Mouse (Mus musculus) neural tube, embryonic 10.5 days (tissue): ENCODE data around the gene Tmem97.
"Not testable (repeated sequence)": the region's sequence is repeated elsewhere in the genome, so short reads cannot be mapped to it uniquely, and the experiment has no call there.

Experiments used
- DNase-seq: peaks from one replicate; pipeline ENCODE4 v3.0.0-alpha.2; 2017; ENCODE audit warnings: low spot score; ENCODE audit errors: extremely low spot score

Gene Tmem97

DNA sequence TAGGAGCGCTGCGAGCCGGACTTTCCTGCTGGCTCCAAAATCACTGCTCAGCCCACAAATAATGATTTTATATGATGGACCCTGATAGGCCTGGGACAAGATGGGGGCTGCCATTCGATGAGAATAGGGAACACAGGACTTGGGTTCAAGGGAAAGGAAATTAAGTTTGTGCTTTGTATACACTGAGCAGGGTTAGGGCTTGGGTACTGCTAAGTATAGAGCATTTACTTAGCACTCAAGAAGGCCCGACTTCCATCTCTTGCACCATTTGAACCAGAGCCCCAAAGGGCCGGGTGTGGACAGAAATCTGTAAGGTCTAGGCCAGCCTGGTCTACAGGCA lies 452 bp upstream of the Tmem97 start:
- DNase-seq: peak; percentile 30

DNA sequence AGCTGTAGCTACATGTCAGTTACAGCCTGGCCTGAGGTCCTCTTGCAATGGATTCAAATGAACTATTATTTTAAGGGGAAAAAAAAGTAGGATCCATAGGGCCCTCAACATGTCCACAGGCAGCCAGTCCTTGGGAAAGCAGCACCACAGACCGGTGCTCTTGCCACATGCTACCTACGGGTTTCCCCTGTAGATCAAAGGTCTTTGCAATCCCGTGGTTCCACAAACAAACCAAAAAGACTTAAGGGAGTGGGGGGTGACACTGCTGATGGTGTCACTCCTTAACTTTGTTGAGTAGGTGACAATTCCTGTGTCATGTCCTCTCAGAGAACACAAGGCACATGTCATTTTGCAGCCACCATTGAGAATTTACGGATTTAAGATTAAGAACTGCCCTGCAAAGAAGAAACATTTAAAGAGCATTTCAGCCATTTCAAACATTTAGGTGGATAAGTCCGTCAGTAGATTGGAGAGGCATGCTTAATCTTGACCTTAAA lies 1.0 kb downstream of the Tmem97 start:
- DNase-seq: no peak

DNA sequence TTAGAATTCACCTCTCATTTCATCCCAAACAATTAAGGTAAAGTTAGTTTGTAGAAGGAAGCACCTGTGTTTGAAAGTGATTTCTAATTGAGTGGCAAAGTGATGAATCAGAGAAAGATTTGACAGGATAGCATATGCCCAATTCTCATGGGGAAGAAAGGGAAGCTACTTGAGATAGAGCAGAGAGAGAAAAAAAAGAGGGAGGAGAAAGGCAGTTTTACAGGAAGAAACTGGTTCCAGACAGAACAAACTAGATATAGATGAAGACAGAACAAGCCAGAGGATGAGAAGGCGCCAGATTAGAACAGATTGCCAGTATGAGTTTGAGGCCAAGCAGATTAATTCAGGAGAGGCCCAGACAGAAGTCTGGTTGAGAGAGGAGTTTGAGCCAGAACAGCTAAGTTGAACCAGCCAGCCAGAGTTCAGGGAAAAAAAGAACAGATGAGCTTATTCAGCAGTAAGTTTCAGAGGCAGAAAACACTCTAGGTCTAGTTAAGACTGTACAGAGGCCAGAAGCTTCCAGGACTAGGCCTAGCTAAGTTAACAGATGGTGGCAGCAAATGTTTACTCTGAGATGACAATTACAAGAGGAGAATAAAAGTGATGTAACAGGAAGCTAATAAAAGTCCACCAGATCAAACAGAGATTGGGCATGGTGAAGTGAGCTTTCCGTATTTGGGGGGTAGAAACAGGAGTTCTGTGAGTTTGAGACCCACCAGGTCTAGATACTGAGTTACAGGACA lies 2.7 kb downstream of the Tmem97 start:
- no peak for DNase-seq

DNA sequence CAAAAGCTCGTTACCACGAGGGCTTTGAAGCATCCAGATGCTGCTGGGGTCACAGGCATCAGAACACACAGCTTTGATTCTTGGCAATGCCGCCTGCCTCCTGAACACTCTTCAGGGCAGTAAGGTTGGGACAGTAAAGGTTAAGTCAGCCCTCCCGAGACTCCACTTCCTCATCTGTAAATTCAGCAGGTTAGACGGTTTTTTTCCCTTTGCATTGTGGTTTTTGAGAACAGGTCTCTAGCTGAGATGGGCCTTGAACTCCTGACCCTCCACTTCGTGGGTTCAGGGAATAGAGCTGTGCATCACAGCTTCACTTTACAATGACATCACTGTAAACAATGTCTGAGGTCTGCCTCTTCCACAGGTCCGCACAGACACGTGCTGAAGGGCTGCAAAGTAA lies 5.4 kb downstream of the Tmem97 start:
- no peak for DNase-seq

DNA sequence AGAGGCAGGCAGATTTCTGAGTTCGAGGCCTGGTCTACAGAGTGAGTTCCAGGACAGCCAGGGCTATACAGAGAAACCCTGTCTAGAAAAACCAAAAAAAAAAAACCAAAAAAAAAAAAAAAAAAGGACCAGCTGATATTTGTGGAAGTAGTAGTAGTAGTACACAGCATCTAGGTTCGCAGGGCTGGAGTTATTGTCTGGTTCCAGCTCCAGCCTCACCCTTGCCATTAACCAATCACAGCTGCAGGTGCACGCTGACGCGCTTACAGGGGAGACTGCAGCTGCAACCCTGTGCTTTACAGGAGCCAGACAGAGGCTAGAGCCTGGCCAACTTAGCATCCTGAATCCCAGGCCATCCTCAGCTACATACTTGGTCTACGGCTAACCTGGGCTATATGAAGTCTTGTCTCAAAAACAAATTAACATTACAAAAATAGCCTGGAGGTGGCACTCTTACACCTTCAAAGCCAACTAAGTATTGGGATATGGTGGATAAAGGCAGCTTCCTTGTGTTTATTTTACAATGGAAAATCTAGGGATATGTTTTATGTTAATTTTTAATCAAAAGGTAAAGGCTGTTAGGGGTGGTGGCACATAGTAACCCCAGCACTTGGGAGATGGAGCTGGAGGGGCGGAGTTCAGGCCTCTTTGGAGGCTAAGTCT lies 6.0 kb downstream of the Tmem97 start:
- no peak for DNase-seq

DNA sequence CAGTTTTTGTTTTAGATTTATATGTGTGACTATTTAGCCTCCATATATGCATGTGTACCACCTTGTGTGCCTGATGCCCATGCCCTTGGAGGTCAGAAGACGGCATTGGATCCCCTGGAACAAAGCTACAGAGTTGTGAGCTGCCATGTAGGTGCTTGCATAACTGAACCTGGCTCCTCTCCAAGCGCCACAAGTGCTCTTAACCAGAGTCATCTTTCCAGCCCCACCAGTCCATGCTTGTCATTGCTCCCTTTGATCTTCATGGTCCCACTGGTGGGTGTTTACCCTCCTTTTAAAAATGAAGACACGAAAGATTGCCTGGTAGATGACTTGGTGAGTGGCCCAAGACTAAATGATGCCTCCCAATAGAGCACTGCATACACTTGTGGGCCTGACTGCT lies 10.2 kb downstream of the Tmem97 start:
- DNase-seq: no peak

DNA sequence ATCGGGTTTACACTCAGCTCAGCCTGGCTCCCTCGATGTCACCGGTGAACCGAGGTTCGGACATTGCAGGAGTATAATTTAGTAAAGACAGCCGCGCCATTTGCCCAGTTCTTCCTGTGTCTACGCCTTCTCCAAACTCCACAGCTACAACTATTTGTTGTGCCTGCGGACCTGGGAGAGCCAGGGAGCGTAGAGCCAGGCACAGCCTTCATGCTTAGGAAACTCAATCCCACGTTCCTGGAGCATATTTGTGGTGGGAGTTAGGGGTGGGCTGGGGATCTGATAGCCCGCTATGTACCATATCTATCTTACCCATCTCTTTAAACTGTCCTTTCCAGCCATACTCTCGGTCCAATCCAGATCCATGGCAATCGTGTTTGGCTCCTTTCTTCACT lies 13.9 kb downstream of the Tmem97 start:
- DNase-seq: no peak

DNA sequence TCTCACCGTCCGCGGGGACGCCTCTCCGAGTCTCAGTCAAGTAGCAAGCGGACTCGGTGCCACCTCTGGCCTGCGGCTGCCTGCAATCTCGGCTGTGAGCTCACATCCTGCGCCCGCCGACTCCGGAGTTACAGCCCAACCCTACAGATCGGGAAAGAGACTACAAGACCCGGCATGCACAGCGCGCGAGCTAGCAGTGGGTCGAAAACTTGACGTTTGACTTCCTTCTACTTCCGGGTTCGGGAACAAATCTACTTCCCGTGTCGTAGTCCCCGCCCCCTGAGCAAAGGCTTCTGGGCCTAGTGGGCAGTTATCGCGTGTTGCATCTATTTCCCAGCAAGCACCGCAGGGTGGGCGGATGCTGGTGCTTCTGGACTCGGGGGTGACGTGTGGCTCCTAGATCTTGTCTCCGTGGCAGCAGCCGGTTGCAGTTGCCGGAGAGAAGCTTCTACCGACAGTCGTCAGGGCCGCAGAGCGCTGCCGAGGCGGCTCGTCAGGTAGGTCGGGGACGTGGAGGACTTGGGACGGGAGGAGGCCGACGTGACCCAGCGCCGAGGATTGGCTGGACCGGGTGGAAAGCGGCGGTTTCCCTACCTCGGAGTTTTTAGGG lies 14.4 kb downstream of the Tmem97 start, which contains the start of the genes Tnfaip1 and Ift20:
Gene Tnfaip1, minus strand, starts transcription at position 253 of the 610 bp plus-strand sequence.
Gene Ift20, plus strand, starts transcription at position 282 of the 610 bp plus-strand sequence.
- peak; percentile 95 for DNase-seq

DNA sequence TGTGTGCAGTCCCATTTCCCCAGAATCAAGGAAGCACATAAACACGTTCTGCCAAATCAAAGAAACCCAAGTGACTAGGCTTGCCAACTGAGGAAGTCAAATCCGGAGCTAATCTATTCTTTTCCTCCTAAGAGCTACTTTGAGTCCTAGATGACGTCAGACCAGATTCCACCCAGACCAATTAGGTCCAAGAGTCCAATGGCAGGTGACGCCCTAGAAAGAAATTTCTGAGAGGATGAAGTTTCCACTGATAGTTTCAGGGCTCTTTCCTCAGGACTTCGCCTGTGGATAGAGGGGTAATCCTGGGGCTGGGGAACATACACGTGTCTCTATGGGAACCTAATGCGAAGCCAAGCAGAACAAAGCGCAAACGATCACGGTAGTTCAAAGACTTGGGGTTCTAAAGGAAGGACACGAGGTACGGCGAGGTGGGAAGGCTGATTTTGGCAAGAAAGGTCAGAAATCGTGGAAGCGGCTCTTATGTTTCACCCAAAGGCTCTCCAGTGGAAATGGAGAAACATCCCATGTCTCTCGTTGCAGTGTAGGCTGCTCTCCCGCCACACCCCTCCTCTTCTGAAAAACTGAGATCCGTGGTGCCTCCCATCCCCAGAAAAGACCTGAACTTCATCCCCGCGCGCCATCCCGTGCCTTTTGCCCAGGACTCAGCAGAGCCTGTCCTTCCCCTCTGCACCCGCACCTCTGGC lies 15.0 kb downstream of the Tmem97 start:
- no peak for DNase-seq

DNA sequence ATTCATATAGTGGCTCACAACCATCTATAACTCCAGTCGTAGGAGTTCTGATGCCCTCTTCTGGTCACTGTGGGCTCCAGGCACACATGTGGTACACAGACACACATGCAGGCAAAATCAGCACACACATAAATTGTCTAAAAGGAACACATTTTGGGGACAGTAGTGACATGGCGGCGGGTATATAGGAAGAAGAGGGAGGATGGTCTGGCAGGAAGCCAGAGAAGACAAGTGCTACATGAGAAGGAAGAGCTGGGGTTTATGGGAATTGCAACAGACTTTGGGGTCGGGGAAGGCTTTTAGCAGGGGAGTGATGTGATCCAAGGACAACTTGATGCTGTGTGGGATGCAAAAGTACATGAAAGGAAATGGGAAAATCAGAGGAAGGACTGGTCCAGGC lies 16.1 kb downstream of the Tmem97 start:
- no peak for DNase-seq

DNA sequence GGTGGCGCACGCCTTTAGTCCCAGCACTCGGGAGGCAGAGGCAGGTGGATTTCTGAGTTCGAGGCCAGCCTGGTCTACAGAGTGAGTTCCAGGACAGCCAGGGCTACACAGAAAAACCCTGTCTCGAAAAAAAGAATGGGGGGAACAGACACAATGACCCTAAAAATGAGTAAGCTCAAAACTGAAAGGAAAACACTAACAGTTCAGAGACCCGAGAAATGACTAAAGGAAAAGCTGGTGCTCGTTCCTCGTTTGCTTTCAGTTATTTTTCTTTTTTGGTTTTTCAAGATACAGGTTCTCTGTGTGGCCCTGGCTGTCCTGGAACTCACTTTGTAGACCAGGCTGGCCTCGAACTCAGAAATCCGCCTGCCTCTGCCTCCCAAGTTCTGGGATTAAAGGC lies 19.1 kb downstream of the Tmem97 start:
- DNase-seq: not testable (repeated sequence)

DNA sequence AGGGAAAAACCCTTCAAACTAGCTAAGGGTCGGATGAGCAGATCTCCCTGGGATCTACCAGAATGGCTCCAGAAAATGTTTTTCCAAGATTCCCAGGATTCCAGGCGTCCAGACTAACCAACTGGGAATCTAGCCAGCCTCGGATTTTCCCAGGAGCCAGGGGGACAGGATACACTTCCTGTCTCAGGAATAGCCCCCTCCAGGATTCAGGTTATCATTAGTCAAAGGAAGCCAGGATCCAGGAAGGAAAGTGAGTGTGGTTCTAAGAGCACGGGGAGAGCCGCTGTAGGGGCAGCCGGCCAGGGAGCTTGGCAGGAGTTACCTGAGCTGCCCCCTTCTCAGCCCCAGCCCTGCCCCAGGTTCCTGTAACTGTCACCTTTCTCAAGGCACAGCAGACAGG lies 19.5 kb downstream of the Tmem97 start:
- no peak for DNase-seq

DNA sequence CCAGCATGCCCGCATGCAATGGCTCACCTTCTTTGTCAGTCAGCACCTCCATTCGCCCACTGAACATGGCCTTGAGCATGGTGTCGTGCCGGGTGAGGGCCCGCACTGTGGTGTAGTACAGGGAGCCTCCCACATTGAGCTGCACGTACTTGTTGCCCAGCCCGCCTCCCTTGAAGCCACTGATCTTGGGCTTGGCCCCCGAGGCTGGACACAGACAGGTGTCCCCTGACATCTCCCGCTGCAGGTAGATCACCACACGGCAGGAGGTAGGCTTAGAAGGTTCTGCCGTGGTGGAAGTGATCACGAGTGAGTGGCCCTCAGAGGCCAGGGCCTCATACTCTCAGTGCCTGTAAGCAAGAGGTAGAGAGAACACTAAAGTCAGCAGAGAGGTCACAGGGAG lies 20.6 kb downstream of the Tmem97 start:
- DNase-seq: no peak

DNA sequence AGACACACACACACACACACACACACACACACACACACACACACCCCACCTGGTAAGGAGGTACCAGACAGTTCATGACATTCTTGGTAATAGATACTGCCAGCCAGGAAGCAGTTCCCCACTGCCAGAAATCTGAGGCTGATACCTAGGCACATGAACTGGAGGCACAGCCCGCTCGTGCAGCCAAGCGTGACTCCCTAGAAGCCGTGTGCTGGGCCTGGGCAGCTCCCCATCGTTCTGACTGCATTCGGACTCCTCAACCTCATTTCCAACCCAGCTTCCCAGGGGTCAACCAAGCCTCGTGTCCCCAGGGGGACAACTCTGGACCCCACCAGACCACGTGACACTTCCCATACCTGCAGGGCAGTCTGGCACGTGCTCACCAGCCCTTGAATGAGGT lies 21.9 kb downstream of the Tmem97 start:
- no peak for DNase-seq

DNA sequence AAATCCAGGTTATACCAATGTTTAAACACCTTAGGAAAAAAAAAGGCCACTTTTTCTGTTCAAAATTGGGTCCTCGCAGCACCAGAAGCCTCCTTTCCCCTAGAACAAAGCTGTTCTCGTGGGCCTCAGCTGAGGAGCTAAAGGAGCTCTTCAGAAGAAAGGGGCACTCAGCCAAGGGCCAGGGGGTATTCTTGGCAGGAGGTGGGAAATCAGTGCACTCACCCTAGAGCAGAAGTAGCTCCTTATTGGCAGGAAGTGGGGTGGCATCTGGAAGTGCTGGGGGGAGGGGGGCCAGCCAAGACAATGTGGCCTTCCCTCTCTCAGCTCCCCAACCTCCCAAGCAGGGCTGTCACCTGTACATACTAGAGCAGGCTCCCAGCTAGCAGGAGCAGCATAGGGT lies 25.7 kb downstream of the Tmem97 start:
- no peak for DNase-seq

DNA sequence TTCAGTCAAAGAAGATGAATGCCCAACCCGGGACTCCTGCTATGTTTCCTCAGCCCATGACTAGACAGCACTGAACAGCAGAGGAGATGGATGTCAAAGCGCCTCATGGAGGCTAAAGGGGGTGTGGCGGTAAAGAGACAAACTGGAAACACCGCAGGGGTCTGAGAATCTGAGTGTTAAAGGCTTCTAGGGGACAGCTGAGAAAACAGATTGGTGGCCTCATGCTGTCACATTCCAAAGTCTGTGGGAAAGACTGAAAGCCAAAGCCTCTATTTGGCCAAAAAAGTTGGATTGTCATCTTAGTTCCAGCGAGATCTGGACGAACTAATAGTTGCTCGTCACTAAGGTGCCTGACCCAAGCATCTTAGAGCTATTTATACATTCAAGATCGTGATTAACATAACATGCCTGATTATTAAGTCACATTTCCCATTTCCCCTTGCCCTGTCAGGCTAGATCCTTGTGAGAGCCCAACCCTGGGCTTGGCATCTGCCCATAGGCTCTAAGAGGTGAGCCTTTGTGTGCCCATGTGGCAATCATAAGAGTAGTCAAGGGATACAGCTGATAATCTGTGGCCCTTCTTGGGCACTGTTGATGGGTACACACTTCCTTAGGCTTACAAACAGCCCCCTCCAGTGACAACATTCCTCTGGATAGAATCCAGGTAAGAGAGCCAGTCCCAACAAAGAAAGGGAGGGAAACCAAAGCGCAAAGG lies 27.2 kb downstream of the Tmem97 start:
- no peak for DNase-seq

DNA sequence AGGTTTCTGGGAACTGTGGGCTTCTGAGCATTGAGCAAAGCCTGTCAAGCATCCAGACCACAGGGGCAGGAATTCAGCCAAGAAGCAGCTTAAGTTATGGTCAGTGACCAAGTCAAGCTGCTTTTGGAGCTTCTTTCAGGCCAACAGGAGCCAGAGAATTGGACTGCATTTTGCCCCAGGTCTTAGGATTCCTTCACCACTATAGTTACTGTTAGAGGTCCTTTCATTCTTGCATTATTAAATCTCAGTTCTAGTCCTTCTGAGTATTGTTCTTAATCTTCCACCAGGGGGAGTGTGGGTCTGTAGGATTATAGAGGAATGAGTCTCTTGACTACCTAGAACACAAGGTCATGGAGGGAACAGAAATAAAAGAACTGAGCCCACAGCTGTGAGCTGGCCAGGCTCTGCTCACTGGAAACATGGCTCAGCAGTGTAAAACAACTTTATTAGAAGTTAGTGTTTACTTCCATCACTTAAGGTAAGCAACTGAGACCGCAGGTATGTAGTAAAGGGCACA lies 28.0 kb downstream of the Tmem97 start:
- DNase-seq: no peak

DNA sequence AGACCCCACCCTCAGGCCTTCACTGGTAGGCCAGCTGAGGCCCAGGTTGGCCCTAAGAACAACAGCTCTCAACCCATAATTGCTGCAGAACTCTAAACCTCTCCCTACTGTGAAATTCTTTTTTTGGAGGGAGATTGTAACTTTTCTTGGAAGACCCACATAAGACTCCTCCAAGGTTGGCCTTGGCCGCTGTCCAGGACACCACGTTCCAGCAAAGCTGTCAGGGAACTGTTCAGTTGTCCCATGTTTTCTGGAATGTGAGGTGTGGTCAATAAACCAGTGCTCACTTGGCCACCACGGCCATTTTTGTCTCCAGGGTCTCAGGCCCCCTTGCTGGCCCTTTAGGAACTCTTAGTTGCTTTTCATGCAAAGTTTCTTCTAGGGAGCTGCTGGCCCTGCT lies 28.7 kb downstream of the Tmem97 start:
- no peak for DNase-seq

DNA sequence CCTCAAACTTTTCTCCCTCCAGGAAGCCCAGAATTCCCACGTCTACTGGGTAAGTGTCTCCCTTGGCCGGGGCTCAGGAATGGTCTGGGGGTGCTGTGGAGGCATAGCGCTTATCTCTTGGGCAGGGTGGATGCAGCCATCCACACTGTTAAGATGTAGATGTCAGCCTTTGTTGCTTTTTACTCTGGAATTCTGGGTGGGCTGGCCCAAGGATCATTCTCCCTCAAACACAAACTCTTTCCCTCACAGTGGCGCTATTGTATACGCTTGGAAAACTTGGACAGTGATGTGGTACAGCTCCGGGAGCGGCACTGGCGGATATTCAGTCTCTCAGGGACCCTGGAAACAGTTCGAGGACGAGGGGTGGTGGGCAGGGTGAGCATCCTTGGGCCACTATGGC lies 31.6 kb downstream of the Tmem97 start:
- no peak for DNase-seq

DNA sequence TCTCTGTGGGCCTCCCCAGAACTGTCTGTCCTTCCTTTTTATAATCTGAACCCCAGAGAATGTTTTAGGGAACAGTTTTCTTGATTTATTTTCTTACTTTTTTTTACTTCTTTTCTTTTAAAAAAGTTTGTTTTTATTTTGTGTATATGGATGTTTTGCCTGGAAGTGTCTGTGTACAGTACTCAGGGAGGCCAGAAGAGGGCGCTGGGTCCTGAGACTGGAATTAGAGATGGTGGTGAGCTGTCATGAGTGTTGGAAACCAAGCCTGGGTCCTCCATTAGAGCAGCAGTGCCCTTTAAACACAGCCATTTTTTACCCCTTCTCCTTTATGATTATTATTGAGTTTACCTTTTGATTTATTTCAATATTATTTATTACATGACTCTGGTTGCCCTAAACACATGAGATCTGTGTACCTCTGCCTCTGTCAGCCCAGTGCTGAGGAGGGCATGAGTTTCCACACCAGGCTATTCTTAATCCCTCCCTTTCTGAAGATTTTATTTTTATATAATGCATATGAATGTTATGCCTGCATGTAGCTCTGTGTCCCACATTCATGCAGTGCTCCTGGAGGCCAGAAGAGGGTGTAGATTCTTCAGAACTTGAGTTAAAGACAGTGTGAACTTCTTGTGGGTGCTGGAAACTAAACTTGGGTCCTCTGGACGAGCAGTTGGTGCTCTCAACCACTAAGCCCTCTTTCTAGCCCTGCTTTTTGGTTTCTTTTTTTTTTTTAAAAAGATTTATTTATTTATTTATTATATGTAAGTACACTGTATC lies 34.8 kb downstream of the Tmem97 start:
- DNase-seq: no peak
